Mouse (Mus musculus) limb, embryonic 10.5 days (tissue): ENCODE results near the gene Gm3646. TPM values are rescaled to one million over a fixed set of nuclear protein-coding genes. Genes with fewer than 3 reads are reported as not detected.

Experiments used
- polyA plus RNA-seq: library from polyadenylated mRNA; unstranded; fragments of >200 nt; fragmentation: Nextera tagmentation; extraction: Ambion mirVana; gene quantifications from 2 replicates; pipeline ENCODE4 v1.2.1, GENCODE M21; 2016

Gm3646 gene
- polyA plus RNA-seq, 1 experiment from 2014 or later = not detected

Other genes with a start within 250 kb of the Gm3646 start
- 24.2 and 25.7 TPM in 2 replicates for gene Rnf149, start 227.9 kb downstream of the Gm3646 start, polyA plus RNA-seq
- 0.06 TPM in 1 of 2 replicates, not detected in the other for gene Creg2, start 153.9 kb downstream of the Gm3646 start, polyA plus RNA-seq
- 0.35 and 0.79 TPM in 2 replicates for gene Rfx8, start 84.3 kb downstream of the Gm3646 start, polyA plus RNA-seq
- 33.8 and 45.4 TPM in 2 replicates for gene Map4k4, start 95.6 kb upstream of the Gm3646 start, polyA plus RNA-seq